Mouse (Mus musculus): ENCODE results near the gene Myo6.

DNA sequence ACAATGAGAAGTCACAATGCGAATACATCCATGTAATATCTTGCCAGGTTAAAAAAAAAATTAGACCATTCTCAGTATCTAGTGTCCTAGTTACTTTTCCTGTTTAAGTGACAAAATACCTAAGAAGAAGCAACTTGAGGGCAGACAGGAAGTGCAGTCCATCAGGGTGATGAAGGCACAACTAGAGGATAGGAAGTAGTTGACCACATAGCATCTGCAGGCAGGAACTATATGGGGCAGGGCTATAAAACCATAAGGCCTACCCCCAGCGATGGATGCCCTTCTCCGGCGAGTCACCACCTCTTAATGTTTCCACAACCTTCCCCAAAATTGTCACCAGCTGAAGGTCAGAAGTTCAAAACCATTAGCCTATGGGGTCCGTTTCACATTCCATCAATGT lies 8.1 kb upstream of the Myo6 start:
- TF ChIP-seq TAL1 (IDR thresholded peaks at IDR 0.05; ENCODE audit: low read length) (no peak), GATA1 (IDR thresholded peaks at IDR 0.05; ENCODE audit: low read length) (no peak)

Data from erythroblast, embryonic 14.5 days (primary cell).